Mouse (Mus musculus): Measurements from ENCODE around the gene Gm20388.

GRCm38 (mm10) chr8:120745226-120745625 lies 834.6 kb downstream of the Gm20388 start:
- no peak for TF ChIP-seq POLR2A (IDR thresholded peaks at IDR 0.05; ENCODE audit: insufficient read depth, low read length)
- no peak for TF ChIP-seq EP300 (IDR thresholded peaks at IDR 0.05; ENCODE audit: insufficient read depth, low read depth, low read length)

All from ES-Bruce4 (cell line).